Mouse (Mus musculus) liver, adult 2 months (tissue): Measurements from ENCODE around the gene Ubqln4. TPM values are rescaled to one million over a fixed set of nuclear protein-coding genes. Genes with fewer than 3 reads are reported as not detected.

Experiments
- DNase-seq: peaks from one replicate; pipeline ENCODE4 v3.0.0-alpha.2; 2011; ENCODE audit warnings: low read depth, low spot score; ENCODE audit errors: extremely low read depth
- H3K27ac ChIP-seq: fragments of 200-500 bp; replicated peaks from 2 replicates; pipeline ENCODE4 v1.5.1; 2012; ENCODE audit warnings: low read depth, mild to moderate bottlenecking, control low read depth, inconsistent platforms, low read length; ENCODE audit not compliant: insufficient read depth
- H3K27me3 ChIP-seq: fragments of 200-500 bp; 2 replicates; pipeline ENCODE4 v1.6.1; 2012; ENCODE audit warnings: mild to moderate bottlenecking, moderate library complexity, low read length, inconsistent platforms; ENCODE audit not compliant: control insufficient read depth, insufficient read depth
- H3K36me3 ChIP-seq: fragments of 200-500 bp; 2 replicates; pipeline ENCODE4 v1.6.1; 2012; ENCODE audit warnings: low read length, inconsistent platforms; ENCODE audit not compliant: control insufficient read depth, insufficient read depth
- H3K4me1 ChIP-seq: fragments of 200-500 bp; 2 replicates; pipeline ENCODE4 v1.6.1; 2011; ENCODE audit warnings: low read length; ENCODE audit not compliant: control insufficient read depth, insufficient read depth
- H3K4me3 ChIP-seq: fragments of 200-500 bp; 2 replicates; pipeline ENCODE4 v1.5.1; 2011; ENCODE audit warnings: low read depth, mild to moderate bottlenecking, control low read depth, low read length, moderate library complexity; ENCODE audit not compliant: insufficient read depth
- H3K79me2 ChIP-seq: fragments of 200-500 bp; 2 replicates; pipeline ENCODE4 v1.6.1; 2012; ENCODE audit warnings: inconsistent platforms, mild to moderate bottlenecking, low read length, moderate library complexity; ENCODE audit not compliant: control insufficient read depth, insufficient read depth
- H3K9ac ChIP-seq: fragments of 200-500 bp; 2 replicates; pipeline ENCODE4 v1.6.1; 2012; ENCODE audit warnings: low read depth, mild to moderate bottlenecking, control low read depth, inconsistent platforms, low read length
- CTCF ChIP-seq: fragments of 200-500 bp; IDR thresholded peaks from 2 replicates; pipeline ENCODE4 v1.5.1; 2011; ENCODE audit warnings: low read depth, low read length, control low read depth
- POLR2A ChIP-seq: fragments of 200-500 bp; IDR thresholded peaks from 2 replicates; pipeline ENCODE4 v1.6.1; 2011; ENCODE audit warnings: low read length, control low read depth; ENCODE audit not compliant: insufficient read depth; ENCODE audit errors: extremely low read depth
- WGBS: fragments of 180-500 bp; shearing (Covaris S2); methylation state at CpG from one replicate; pipeline ENCODE4 v1.1.7; 2018; 5-methylcytosine and 5-hydroxymethylcytosine counted together
- polyA plus RNA-seq: library from polyadenylated mRNA; depleted of rRNA; stranded (reverse); fragments of >200 nt; gene quantifications from 2 replicates; pipeline ENCODE4 v1.2.3, GENCODE M21; 2012; rRNA removed
- total RNA-seq: library from RNA; depleted of rRNA; stranded (reverse); fragments of >200 nt; gene quantifications from 2 replicates; pipeline ENCODE4 v1.2.3, GENCODE M21; 2014; rRNA removed

Ubqln4 gene
- total and polyA plus RNA-seq, 2 experiments, result 8.3 to 41.1 TPM

GRCm38 (mm10) chr3:88614418-88614817 is 60.9 kb downstream of the Ubqln4 start:
- H3K27me3 ChIP-seq, result no peaks in the 10 kb centered on the region
- no peaks in the 10 kb centered on the region for H3K36me3 ChIP-seq
- no peak for DNase-seq
- TF ChIP-seq POLR2A (no peak), CTCF (no peak)
- H3K9ac ChIP-seq, result no peak overlapping the region
- H3K4me1 ChIP-seq, result no peaks in the 10 kb centered on the region
- H3K27ac ChIP-seq, result no peak overlapping the region
- WGBS, result 85% methylated on average over 8 of the region's 8 CpGs
- H3K79me2 ChIP-seq, result no peaks in the 10 kb centered on the region
- H3K4me3 ChIP-seq, result no peak overlapping the region

GRCm38 (mm10) chr3:88615117-88615516 is 61.6 kb downstream of the Ubqln4 start:
- DNase-seq, result no peak
- Histone ChIP-seq H3K27me3 (no peaks in the 10 kb centered on the region), H3K4me1 (no peaks in the 10 kb centered on the region), H3K27ac (no peak overlapping the region), H3K9ac (no peak overlapping the region), H3K79me2 (no peaks in the 10 kb centered on the region), H3K36me3 (no peaks in the 10 kb centered on the region), H3K4me3 (no peak overlapping the region)
- 86% methylated on average over 5 of the region's 5 CpGs for WGBS
- no peak for TF ChIP-seq POLR2A
- TF ChIP-seq CTCF, result no peak

GRCm38 (mm10) chr3:88615902-88616391 is 62.4 kb downstream of the Ubqln4 start:
- TF ChIP-seq CTCF, result no peak
- no peak for TF ChIP-seq POLR2A
- no peak overlapping the region for H3K27ac ChIP-seq
- no peaks in the 10 kb centered on the region for H3K79me2 ChIP-seq
- H3K4me3 ChIP-seq, result no peak overlapping the region; the same call in 1 of the 2 replicates
- WGBS, result 62% methylated on average over 9 of the region's 9 CpGs
- no peak overlapping the region for H3K9ac ChIP-seq
- no peaks in the 10 kb centered on the region for H3K36me3 ChIP-seq
- peaks cover 5% of the 10 kb centered on the region; the same call in 1 of the 2 replicates for H3K4me1 ChIP-seq
- H3K27me3 ChIP-seq, result 0 out of 2 replicates have a peak, but pooled peaks cover 3% of the 10 kb centered on the region
- no peak for DNase-seq

DNA sequence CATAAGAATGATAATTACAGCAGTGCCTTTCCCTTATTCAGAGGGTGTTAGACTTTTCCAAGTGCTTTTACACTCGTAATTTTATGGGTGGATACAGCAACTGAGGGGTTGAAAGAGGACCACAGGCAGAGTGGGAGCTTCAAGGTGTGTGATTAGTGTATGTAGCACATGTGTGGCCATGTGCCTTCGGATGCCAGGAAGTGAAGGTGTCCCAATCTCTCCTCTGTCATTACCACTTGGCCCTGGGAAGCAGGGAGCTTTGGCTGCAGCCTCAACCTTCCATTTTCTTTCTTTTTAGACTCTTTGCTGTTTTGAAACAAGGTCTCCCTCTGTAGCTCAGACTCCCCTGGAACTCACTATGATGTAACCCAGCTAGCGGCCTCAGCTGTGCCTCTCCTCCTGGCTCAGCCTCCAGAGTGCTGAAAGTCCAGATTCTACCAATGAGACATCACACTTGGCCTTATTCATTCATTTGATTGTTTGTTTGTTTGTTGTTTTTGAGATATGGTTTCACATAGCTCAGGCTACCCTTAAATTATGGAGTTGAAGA is 63.5 kb downstream of the Ubqln4 start:
- TF ChIP-seq CTCF (no peak), POLR2A (no peak)
- Histone ChIP-seq H3K27me3 (0 out of 2 replicates have a peak, but pooled peaks cover 7% of the 10 kb centered on the region), H3K79me2 (no peaks in the 10 kb centered on the region), H3K9ac (no peak overlapping the region), H3K4me3 (no peak overlapping the region), H3K4me1 (peaks cover 6% of the 10 kb centered on the region; the same call in 1 of the 2 replicates), H3K36me3 (no peaks in the 10 kb centered on the region), H3K27ac (no peak overlapping the region)
- no peak for DNase-seq
- 67% methylated on average over 3 of the region's 3 CpGs for WGBS

GRCm38 (mm10) chr3:88618074-88618871 is 64.7 kb downstream of the Ubqln4 start:
- Histone ChIP-seq H3K9ac (no peak overlapping the region), H3K4me1 (peaks cover 6% of the 10 kb centered on the region; the same call in 1 of the 2 replicates), H3K27me3 (0 out of 2 replicates have a peak, but pooled peaks cover 7% of the 10 kb centered on the region), H3K36me3 (no peaks in the 10 kb centered on the region), H3K27ac (no peak overlapping the region), H3K4me3 (no peak overlapping the region), H3K79me2 (no peaks in the 10 kb centered on the region)
- no peak for DNase-seq
- WGBS, result 88% methylated on average over 8 of the region's 8 CpGs
- TF ChIP-seq CTCF, result no peak
- no peak for TF ChIP-seq POLR2A

Other genes with a start within 250 kb of the Ubqln4 start
- 17.8 and 26.6 TPM in 2 replicates for gene Glmp, start 228.7 kb upstream of the Ubqln4 start, total RNA-seq
- 136 and 154 TPM in 2 replicates for gene Glmp, start 228.7 kb upstream of the Ubqln4 start, polyA plus RNA-seq
- 1.1 and 1.7 TPM in 2 replicates for gene Tmem79, start 217.6 kb upstream of the Ubqln4 start, total RNA-seq
- gene Tmem79, start 217.6 kb upstream of the Ubqln4 start, polyA plus RNA-seq, result 2.5 and 2.9 TPM in 2 replicates
- gene Smg5, start 217.5 kb upstream of the Ubqln4 start, total RNA-seq, result 14.1 and 16.6 TPM in 2 replicates
- 22.6 and 36.6 TPM in 2 replicates for gene Smg5, start 217.5 kb upstream of the Ubqln4 start, polyA plus RNA-seq
- gene Paqr6, start 189.2 kb upstream of the Ubqln4 start, total RNA-seq, result not detected in 2 replicates
- gene Paqr6, start 189.2 kb upstream of the Ubqln4 start, polyA plus RNA-seq, result 0.56 and 0.66 TPM in 2 replicates
- gene Bglap3, start 181.0 kb upstream of the Ubqln4 start, total RNA-seq, result 0.34 and 0.74 TPM in 2 replicates
- gene Bglap3, start 181.0 kb upstream of the Ubqln4 start, polyA plus RNA-seq, result 0.11 and 2.0 TPM in 2 replicates
- gene Bglap2, start 175.1 kb upstream of the Ubqln4 start, total RNA-seq, result not detected in 2 replicates
- not detected in 2 replicates for gene Bglap2, start 175.1 kb upstream of the Ubqln4 start, polyA plus RNA-seq
- not detected in 2 replicates for gene Bglap, start 169.3 kb upstream of the Ubqln4 start, total RNA-seq
- not detected in 2 replicates for gene Bglap, start 169.3 kb upstream of the Ubqln4 start, polyA plus RNA-seq
- 12.9 and 16.5 TPM in 2 replicates for gene Pmf1, start 143.4 kb upstream of the Ubqln4 start, total RNA-seq
- 59.0 and 68.1 TPM in 2 replicates for gene Pmf1, start 143.4 kb upstream of the Ubqln4 start, polyA plus RNA-seq
- 26.1 and 28.1 TPM in 2 replicates for gene Slc25a44, start 128.6 kb upstream of the Ubqln4 start, total RNA-seq
- gene Slc25a44, start 128.6 kb upstream of the Ubqln4 start, polyA plus RNA-seq, result 57.0 and 60.9 TPM in 2 replicates
- 23.4 and 37.9 TPM in 2 replicates for gene Sema4a, start 92.6 kb upstream of the Ubqln4 start, total RNA-seq
- gene Sema4a, start 92.6 kb upstream of the Ubqln4 start, polyA plus RNA-seq, result 109 and 117 TPM in 2 replicates
- 28.2 and 38.5 TPM in 2 replicates for gene Lmna, start 43.8 kb upstream of the Ubqln4 start, total RNA-seq
- 41.0 and 44.7 TPM in 2 replicates for gene Lmna, start 43.8 kb upstream of the Ubqln4 start, polyA plus RNA-seq
- under 0.01 TPM in 2 replicates for gene Mex3a, start 21.4 kb upstream of the Ubqln4 start, total RNA-seq
- gene Mex3a, start 21.4 kb upstream of the Ubqln4 start, polyA plus RNA-seq, result 0.02 and 0.04 TPM in 2 replicates
- 0.18 and 0.20 TPM in 2 replicates for gene Rab25, start 5.5 kb upstream of the Ubqln4 start, total RNA-seq
- gene Rab25, start 5.5 kb upstream of the Ubqln4 start, polyA plus RNA-seq, result 0.32 and 0.46 TPM in 2 replicates
- gene Lamtor2, start 684 bp upstream of the Ubqln4 start, total RNA-seq, result 104 and 125 TPM in 2 replicates
- gene Lamtor2, start 684 bp upstream of the Ubqln4 start, polyA plus RNA-seq, result 201 and 204 TPM in 2 replicates
- gene Ssr2, start 22.1 kb downstream of the Ubqln4 start, total RNA-seq, result 90.0 and 110 TPM in 2 replicates
- gene Ssr2, start 22.1 kb downstream of the Ubqln4 start, polyA plus RNA-seq, result 155 and 176 TPM in 2 replicates
- 2.7 and 3.6 TPM in 2 replicates for gene Arhgef2, start 52.2 kb downstream of the Ubqln4 start, total RNA-seq
- gene Arhgef2, start 52.2 kb downstream of the Ubqln4 start, polyA plus RNA-seq, result 3.6 and 4.9 TPM in 2 replicates
- gene Rxfp4, start 99.4 kb downstream of the Ubqln4 start, total RNA-seq, result not detected in 2 replicates
- not detected in 2 replicates for gene Rxfp4, start 99.4 kb downstream of the Ubqln4 start, polyA plus RNA-seq
- 32.9 and 34.7 TPM in 2 replicates for gene Khdc4, start 132.0 kb downstream of the Ubqln4 start, total RNA-seq
- gene Khdc4, start 132.0 kb downstream of the Ubqln4 start, polyA plus RNA-seq, result 23.8 and 39.7 TPM in 2 replicates
- gene Rit1, start 163.1 kb downstream of the Ubqln4 start, total RNA-seq, result 18.0 and 19.9 TPM in 2 replicates
- gene Rit1, start 163.1 kb downstream of the Ubqln4 start, polyA plus RNA-seq, result 14.4 and 14.8 TPM in 2 replicates
- 1.6 and 1.9 TPM in 2 replicates for gene Syt11, start 221.4 kb downstream of the Ubqln4 start, total RNA-seq
- gene Syt11, start 221.4 kb downstream of the Ubqln4 start, polyA plus RNA-seq, result 0.92 and 2.4 TPM in 2 replicates